Mouse (Mus musculus): ENCODE data around the gene Gm49450.

Gene Gm49450

DNA sequence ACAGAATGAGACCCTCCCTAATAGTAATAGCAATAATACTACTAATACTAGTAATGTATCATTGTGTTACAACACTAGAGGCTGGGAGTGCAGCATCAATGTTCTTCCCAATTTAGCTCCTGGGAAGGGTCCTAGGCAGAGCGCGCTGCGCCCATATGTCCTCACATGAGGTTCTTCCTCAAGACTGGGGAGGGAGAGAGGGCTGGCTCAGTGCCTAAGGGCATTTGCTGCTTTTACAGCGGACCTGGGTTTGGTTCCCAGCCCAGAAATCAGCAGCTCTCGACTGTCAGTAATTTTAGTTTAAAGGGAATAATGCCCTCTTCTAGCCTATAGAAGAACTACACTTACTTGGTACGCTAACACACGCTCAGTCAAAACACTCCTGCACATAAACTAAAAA, 65.8 kb downstream of the Gm49450 start:
- DNase-seq: no peak

DNA sequence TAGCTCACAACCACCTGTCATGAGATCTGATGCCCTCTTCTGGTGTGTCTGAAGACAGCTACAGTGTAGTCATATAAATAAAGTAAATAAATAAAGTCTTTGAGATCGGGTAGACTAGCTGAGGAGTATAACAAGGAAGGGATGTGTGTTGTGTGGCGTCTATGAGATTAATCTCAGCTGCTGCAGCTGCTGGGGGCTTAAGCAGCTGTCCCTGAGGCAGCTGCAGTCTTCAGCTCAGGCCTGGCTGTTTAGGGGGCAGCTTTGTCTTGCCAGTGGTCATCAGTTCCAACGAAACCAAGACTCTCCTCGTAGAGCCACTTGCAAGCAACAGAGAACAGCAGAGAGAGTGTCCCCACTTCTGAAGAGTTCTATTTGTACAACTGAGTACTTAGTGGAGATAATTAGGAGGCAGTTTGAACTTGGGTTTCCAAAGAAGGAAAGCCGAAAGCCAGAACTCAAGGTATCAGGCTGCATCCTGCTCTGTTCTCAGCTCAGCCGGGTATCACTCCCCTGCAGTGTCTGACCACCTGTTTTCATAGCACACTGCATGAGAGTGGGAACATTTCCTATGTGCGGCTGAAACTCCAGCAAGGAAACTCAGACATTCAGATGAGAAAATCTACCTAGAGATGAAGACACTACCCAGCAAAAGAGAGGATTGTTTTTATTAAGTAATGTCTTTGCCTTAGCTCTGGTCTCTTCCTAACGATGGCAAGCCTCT, 66.5 kb downstream of the Gm49450 start:
- DNase-seq: no peak

DNA sequence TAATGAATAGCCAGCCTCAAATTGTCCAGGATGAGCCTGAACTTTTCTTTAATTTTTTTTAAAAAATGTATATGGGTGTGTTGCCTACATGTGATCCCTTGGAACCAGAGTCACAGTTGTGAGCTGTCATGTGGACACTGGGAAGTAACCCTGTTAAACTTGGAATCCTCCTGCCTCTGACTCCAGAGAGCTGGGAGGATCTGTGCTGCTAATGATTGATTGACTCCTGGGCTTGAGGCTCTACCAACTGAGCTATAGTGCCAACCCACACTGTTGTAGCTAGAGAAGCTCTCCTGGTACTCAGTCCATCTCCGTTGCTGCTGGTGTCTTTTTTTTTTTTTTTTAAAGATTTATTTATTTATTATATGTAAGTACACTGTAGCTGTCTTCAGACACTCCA, 69.2 kb downstream of the Gm49450 start:
- no peak for DNase-seq

DNA sequence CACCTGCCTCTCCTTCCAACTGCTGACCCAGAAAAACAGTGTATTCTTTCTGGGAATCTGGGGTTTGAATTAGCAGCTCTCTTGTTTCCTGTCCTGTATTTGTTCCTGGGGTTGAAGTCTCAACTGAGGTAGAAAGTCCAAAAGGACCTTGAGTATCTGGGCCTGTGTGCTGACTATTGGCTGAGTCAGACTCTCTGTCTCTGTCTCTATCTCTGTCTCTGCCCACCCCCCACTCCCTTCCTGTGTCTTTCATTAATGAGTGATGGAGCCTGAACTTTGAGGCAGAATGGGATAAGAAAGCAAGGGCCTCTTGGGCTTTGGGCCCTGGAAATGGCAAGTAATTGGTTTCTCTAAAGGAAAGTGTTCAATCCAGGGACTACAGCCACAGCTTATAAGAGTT, 69.7 kb downstream of the Gm49450 start:
- no peak for DNase-seq

All from heart, adult 11 months (tissue).